Mouse (Mus musculus): ENCODE measurements around the gene Nmt1.

GRCm38 (mm10) chr11:103067457-103068001 lies 39.5 kb downstream of the Nmt1 start:
- TF ChIP-seq GATA1 (IDR thresholded peaks at IDR 0.05; ENCODE audit: borderline replicate concordance, low read length), result no peak
- no peak for TF ChIP-seq FLI1 (IDR thresholded peaks at IDR 0.05; ENCODE audit: low read length)
